ENCODE assay signal across 11 mouse cellular contexts in the genomic region with DNA sequence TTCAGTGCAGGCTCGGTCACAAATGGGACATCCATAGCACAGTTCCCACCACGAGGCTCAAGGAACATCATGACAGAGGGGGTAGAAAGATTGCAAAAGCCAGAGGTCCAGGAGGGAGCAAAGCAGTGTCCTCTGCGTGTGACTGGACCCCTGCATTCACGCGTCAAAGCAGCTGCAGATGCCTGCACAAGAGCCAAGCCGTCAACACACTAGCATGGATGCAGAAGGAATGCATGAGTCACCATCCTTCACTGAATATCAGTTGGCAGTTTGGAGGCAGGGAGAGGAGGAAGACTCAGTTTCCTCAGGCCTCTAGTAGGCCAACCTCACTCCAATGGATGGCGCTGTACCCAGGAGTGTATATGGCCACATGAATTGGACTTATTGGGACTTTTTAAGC.
"Had no signal": no experiment of that assay in that cellular context is flagged by ENCODE, and none has a peak within 500 bp of the region (broad histone marks: within the 10 kb centered on the region; RNA-seq: fewer than 3 reads in every experiment).

No protein-coding gene starts in this region.

- H3K27ac ChIP-seq: kidney, postnatal 0 days; layer of hippocampus, adult 2 months; limb, embryonic 12.5 days; liver, embryonic 14.5 days; midbrain, embryonic 13.5 days; neural tube, embryonic 15.5 days had no signal

- H3K27me3 ChIP-seq: limb, embryonic 12.5 days; midbrain, embryonic 13.5 days; neural tube, embryonic 15.5 days had no signal

- H3K4me2 ChIP-seq: limb, embryonic 12.5 days; midbrain, embryonic 13.5 days; neural tube, embryonic 15.5 days had no signal

- H3K36me3 ChIP-seq: limb, embryonic 12.5 days; midbrain, embryonic 13.5 days; neural tube, embryonic 15.5 days had no signal

- H3K4me1 ChIP-seq: midbrain, embryonic 13.5 days; neural tube, embryonic 15.5 days had no signal

- H3K9me3 ChIP-seq: midbrain, embryonic 13.5 days; neural tube, embryonic 15.5 days had no signal

- H3K9ac ChIP-seq: limb, embryonic 12.5 days; liver, embryonic 14.5 days; midbrain, embryonic 13.5 days; neural tube, embryonic 15.5 days had no signal

- H3K4me3 ChIP-seq: layer of hippocampus, adult 2 months; limb, embryonic 12.5 days; midbrain, embryonic 13.5 days; neural tube, embryonic 15.5 days had no signal

- ATAC-seq: midbrain, embryonic 13.5 days had no signal

- DNase-seq: kidney, adult 8-10 months; kidney, postnatal 36 days; liver; thymus, adult 18-20 months; thymus, postnatal 14 days had no signal
